Comparison of ENCODE assay signal across 25 mouse cellular contexts in genomic region chr5:36917245-36917644, GRCm38 (mm10). TPM values are rescaled to one million over a fixed set of nuclear protein-coding genes. Genes with fewer than 3 reads are reported as not detected.
"Had no signal": no experiment of that assay in that cellular context is flagged by ENCODE, and none has a peak within 500 bp of the region (broad histone marks: within the 10 kb centered on the region; RNA-seq: fewer than 3 reads in every experiment).

No protein-coding gene starts in this region.

- H3K4me3 ChIP-seq: heart, adult 2 months; heart, embryonic 13.5 days; heart, embryonic 15.5 days; hindbrain, embryonic 12.5 days; kidney, embryonic 15.5 days; limb, embryonic 13.5 days; limb, embryonic 15.5 days; liver, embryonic 12.5 days had no signal

- H3K4me1 ChIP-seq: heart, embryonic 13.5 days; heart, embryonic 15.5 days; kidney, embryonic 15.5 days; limb, embryonic 15.5 days; liver, embryonic 12.5 days had no signal

- H3K27ac ChIP-seq: heart, adult 2 months; heart, embryonic 13.5 days; heart, embryonic 15.5 days; hindbrain, embryonic 12.5 days; hindbrain, embryonic 14.5 days; kidney, embryonic 15.5 days; kidney, postnatal 0 days; limb, embryonic 13.5 days; limb, embryonic 15.5 days; liver, embryonic 12.5 days; liver, embryonic 14.5 days had no signal

- DNase-seq: gastrocnemius, postnatal 36 days; heart, adult 11 months; heart, adult 2 months; heart, postnatal 14 days; heart, postnatal 36 days; kidney, adult 11 months; kidney, adult 2 months; kidney, adult 9 months; kidney, postnatal 14 days; kidney, postnatal 36 days; layer of hippocampus, postnatal 36 days; lung, adult 18-20 months had no signal

RNA-seq across cellular contexts. Expression of gene Ppp2r2c, which starts 48.9 kb away (rescaled TPM):
- total RNA-seq: hematopoietic stem cell, adult 5-6 weeks had no signal
- polyA plus RNA-seq: heart, postnatal 0 days; liver, adult 2 months; liver, embryonic 14.5 days had no signal
